Mouse (Mus musculus) liver, embryonic 15.5 days (tissue): ENCODE measurements around the gene Cabcoco1. TPM values are rescaled to one million over a fixed set of nuclear protein-coding genes. Genes with fewer than 3 reads are reported as not detected.
A peak's percentile ranks its signal among the peaks of the same experiment; 100 is the strongest.

Experiments used
- ATAC-seq: fragments of 200-750 bp; cut with Nextera tagmentation; 2 replicates; pipeline ENCODE4 v1.8.0; 2017; ENCODE audit warnings: moderate number of reproducible peaks, mild to moderate bottlenecking, moderate library complexity; ENCODE audit not compliant: insufficient read depth
- H3K27ac ChIP-seq: fragments of 300-500 bp; sonication (generic); replicated peaks from 2 replicates; pipeline ENCODE4 v1.5.1; 2015; ENCODE audit warnings: mild to moderate bottlenecking, inconsistent platforms
- H3K27me3 ChIP-seq: fragments of 300-500 bp; sonication (generic); 2 replicates; pipeline ENCODE4 v1.6.1; 2015; ENCODE audit warnings: mild to moderate bottlenecking, inconsistent platforms
- H3K36me3 ChIP-seq: fragments of 300-500 bp; sonication (generic); replicated peaks from 2 replicates; pipeline ENCODE4 v1.6.1; 2015; ENCODE audit warnings: moderate library complexity, mild to moderate bottlenecking, inconsistent platforms
- H3K4me1 ChIP-seq: fragments of 300-500 bp; sonication (generic); replicated peaks from 2 replicates; pipeline ENCODE4 v1.6.1; 2015; ENCODE audit warnings: inconsistent platforms
- H3K4me2 ChIP-seq: fragments of 300-500 bp; sonication (generic); 2 replicates; pipeline ENCODE4 v1.6.1; 2015; ENCODE audit warnings: moderate library complexity, mild to moderate bottlenecking, inconsistent platforms
- H3K4me3 ChIP-seq: fragments of 300-500 bp; sonication (generic); replicated peaks from 2 replicates; pipeline ENCODE4 v1.5.1; 2015; ENCODE audit warnings: mild to moderate bottlenecking, inconsistent platforms
- H3K9ac ChIP-seq: fragments of 300-500 bp; sonication (generic); 2 replicates; pipeline ENCODE4 v1.6.1; 2015; ENCODE audit warnings: moderate library complexity, mild to moderate bottlenecking, inconsistent platforms
- H3K9me3 ChIP-seq: fragments of 300-500 bp; sonication (generic); replicated peaks from 2 replicates; pipeline ENCODE4 v1.6.1; 2016; ENCODE audit warnings: inconsistent platforms
- WGBS: fragments of 180-500 bp; shearing (Covaris S2); methylation state at CpG from one replicate; pipeline ENCODE4 v1.1.7; 2015; ENCODE audit warnings: mixed read lengths; ENCODE audit not compliant: insufficient replicate concordance; 5-methylcytosine and 5-hydroxymethylcytosine counted together
- polyA plus RNA-seq: library from polyadenylated mRNA; unstranded; fragments of >200 nt; fragmentation: Nextera tagmentation; extraction: Ambion mirVana; gene quantifications from 2 replicates; pipeline ENCODE4 v1.2.1, GENCODE M21; 2015

Cabcoco1 gene
- 0.96 and 1.7 TPM in 2 replicates for polyA plus RNA-seq

DNA sequence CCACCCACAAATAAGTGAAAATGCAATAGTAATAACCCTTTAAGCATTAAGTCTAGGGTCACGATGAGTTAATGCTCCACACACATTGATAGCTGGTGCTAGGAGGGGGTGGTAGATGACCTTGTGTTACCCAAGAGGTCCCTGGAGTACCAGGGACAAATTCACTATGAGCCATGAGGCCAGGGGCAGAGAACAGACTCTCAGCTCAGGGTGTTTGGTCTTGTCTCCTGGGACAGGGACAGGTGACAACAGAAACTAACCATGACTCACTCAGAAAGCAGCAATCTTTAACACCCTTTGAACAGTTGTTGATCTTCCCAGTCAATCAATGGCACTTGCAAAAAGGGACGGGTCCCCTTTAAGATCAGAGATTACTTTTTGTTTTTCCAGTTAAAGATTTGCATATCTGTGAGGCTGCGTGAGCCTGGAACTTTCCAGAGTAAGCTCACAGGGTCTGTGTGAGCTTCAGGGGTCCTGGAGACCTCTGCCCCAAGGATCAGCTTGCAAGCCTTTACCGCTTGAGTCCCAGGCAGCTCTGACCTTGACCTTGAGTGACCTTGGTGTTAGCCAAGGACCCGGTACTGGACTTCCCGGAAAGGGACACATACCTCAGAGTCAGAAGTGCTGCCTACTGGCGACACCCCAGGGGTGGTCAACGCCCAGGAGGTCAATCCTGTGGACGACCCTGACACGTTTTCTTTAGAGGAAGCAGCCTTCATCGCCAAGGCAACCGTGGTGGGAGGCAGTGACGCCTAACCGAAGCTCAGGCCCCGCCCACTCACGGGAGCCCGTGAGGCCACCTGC, at the start of gene Cabcoco1:
Cabcoco1 (minus strand) TSS at position 758 of the 804 bp plus-strand sequence.
- ATAC-seq: peak; percentile 60
- H3K27ac ChIP-seq: peak within 1 kb of the TSS; percentile 38; the same call in 1 of the 2 replicates
- H3K4me2 ChIP-seq: peak within 1 kb of the TSS; percentile 64
- no peaks in the 10 kb centered on the region for H3K9me3 ChIP-seq
- H3K4me3 ChIP-seq: peak within 1 kb of the TSS; percentile 45
- WGBS: 6% methylated on average over 17 of the region's 17 CpGs
- no peaks in the 10 kb centered on the region for H3K36me3 ChIP-seq
- H3K27me3 ChIP-seq: no peaks in the 10 kb centered on the region
- 0 out of 2 replicates have a peak, but pooled peaks cover 4% of the 10 kb centered on the region for H3K4me1 ChIP-seq
- no peak within 1 kb of the TSS for H3K9ac ChIP-seq

DNA sequence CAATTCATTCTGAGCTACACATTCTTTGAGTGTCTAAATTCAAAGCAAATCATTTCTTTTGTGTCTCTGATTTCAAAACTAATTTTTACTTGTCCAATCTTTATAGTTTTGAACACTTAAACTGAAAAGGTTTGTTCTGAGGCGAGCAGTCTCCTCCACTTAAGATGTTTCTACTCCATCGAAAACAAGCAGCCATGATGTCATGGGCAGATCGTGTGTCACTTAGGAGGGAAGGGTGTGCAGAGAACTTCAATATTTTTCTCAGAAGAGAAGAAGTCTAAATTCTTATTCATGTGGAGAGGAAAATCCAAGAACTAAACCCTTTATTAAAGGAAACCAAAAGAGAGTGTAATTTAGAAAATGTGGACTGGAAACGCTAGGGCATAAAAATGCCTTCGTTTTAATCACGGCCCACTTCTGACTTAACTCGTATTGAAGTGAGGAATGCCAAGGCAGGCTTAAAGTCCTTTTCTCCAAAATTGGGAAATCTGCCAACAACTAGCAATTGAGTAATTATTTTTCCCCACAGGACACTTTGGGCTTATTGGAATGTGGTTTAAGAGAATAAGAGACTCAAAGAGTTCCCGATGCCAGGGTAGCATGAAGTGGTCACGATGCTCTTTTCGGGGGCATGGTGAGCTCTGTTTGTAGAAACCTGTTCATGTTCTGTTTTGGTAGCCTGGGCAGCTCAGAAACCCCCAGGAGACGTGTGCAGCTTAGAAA, 48.0 kb upstream of the Cabcoco1 start:
- no peak overlapping the region for H3K27ac ChIP-seq
- H3K4me1 ChIP-seq: no peaks in the 10 kb centered on the region
- H3K4me3 ChIP-seq: no peak overlapping the region
- 68% methylated on average over 11 of the region's 11 CpGs for WGBS
- H3K4me2 ChIP-seq: no peak overlapping the region
- H3K9ac ChIP-seq: no peak overlapping the region
- no peak for ATAC-seq
- H3K9me3 ChIP-seq: no peaks in the 10 kb centered on the region
- H3K27me3 ChIP-seq: no peaks in the 10 kb centered on the region
- no peaks in the 10 kb centered on the region for H3K36me3 ChIP-seq

DNA sequence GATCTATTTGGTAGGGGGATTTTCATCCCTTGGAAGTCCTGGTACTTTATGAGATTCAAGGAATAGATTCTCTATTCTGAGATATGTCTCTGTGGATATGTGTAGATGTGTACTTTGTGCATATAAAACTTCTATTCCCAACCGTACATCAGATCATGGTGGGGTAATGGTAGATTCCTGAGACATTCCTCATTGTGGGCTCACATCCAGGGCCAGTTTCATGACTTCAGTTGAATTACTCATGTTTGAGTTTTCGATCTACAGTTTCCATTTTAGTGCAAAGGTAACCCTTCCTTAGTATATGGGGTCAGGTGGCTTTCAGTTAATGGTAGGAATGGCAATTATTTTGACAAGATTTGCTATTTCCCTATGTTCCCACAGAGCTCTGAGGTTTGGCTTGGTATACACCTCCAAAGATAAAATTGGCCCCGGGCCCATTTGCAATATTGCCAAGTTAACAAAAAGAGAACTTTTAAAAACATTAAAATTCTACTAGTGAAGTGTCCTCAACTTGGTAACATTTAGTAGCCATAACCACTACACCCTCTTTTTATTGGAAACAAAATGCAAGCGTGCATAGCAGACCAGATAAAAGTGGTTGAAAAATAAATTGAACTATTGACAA, 45.8 kb upstream of the Cabcoco1 start:
- ATAC-seq: no peak
- no peaks in the 10 kb centered on the region for H3K27me3 ChIP-seq
- H3K9me3 ChIP-seq: no peaks in the 10 kb centered on the region
- no peak overlapping the region for H3K4me3 ChIP-seq
- no peak overlapping the region for H3K27ac ChIP-seq
- H3K36me3 ChIP-seq: no peaks in the 10 kb centered on the region
- H3K9ac ChIP-seq: no peak overlapping the region
- H3K4me1 ChIP-seq: no peaks in the 10 kb centered on the region
- H3K4me2 ChIP-seq: no peak overlapping the region
- WGBS: 58% methylated on average over 4 of the region's 4 CpGs

DNA sequence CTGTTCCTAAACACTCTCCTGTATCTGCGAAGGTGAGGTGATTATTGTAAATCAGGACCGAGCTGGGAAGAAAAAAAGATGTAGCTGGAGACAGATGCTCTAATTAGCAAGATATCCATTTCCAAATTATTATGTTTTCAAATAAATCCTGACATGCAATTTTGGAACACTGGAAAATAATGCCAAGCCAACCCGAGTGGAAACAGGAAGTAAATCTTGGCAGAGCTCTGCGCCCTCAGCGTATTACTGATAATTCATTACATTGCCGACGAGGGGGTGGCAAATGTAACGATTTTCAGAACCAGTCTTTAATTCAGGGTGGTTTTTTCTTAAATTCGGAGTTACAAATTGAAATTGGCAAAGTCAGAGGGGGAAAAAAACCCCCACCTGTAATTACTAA, 35.6 kb upstream of the Cabcoco1 start:
- H3K9ac ChIP-seq: no peak overlapping the region
- no peaks in the 10 kb centered on the region for H3K27me3 ChIP-seq
- H3K27ac ChIP-seq: no peak overlapping the region
- H3K9me3 ChIP-seq: no peaks in the 10 kb centered on the region
- no peaks in the 10 kb centered on the region for H3K36me3 ChIP-seq
- H3K4me2 ChIP-seq: no peak overlapping the region
- H3K4me3 ChIP-seq: no peak overlapping the region
- no peak for ATAC-seq
- no peaks in the 10 kb centered on the region for H3K4me1 ChIP-seq
- 63% methylated on average over 9 of the region's 9 CpGs for WGBS

DNA sequence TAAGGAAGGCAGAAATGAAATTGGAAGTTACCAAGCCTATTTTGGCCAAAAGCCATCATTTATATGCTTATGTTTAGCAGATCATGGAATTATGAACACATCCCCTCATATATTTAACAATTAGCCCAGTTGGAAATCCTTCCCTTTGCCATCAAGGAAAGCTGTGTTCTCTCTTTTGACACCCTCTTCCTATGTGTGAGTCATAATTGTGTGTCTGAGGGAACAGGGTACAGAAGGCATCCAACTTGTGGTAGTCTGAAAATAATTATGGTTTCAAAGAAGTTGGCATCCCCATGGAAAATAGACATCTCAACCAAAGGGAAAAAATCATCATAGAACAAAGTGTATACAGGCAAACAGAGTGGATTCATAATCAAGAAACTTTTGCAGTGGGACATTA, 26.5 kb upstream of the Cabcoco1 start:
- H3K4me1 ChIP-seq: no peaks in the 10 kb centered on the region
- no peaks in the 10 kb centered on the region for H3K36me3 ChIP-seq
- H3K9me3 ChIP-seq: no peaks in the 10 kb centered on the region
- H3K9ac ChIP-seq: no peak overlapping the region
- no peak overlapping the region for H3K4me3 ChIP-seq
- H3K4me2 ChIP-seq: no peak overlapping the region
- no peak for ATAC-seq
- no peaks in the 10 kb centered on the region for H3K27me3 ChIP-seq
- no peak overlapping the region for H3K27ac ChIP-seq

DNA sequence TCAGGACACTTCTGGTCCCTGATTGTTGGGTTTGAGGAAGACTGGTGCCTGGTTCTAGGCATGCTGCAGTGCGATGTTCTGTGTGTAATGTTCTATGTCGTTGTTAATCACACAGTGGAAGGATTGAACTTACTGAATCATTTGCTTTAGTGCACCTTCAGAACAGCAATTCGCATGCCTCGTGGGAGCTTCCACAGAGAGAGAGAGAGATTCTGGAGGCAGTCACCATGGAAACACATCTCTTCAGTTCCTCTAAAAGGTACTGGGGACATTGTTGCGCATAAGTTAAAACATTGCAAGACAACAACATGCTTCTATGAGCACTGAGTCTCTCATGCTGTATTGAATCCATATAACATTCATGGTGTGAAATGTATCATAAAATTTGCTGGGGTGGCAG, 20.6 kb upstream of the Cabcoco1 start:
- Histone ChIP-seq H3K36me3 (no peaks in the 10 kb centered on the region), H3K4me2 (no peak overlapping the region), H3K9ac (no peak overlapping the region), H3K4me3 (no peak overlapping the region), H3K9me3 (0 out of 2 replicates have a peak, but pooled peaks cover 3% of the 10 kb centered on the region), H3K4me1 (no peaks in the 10 kb centered on the region), H3K27me3 (no peaks in the 10 kb centered on the region), H3K27ac (no peak overlapping the region)
- WGBS: 78% methylated on average over 5 of the region's 5 CpGs
- ATAC-seq: no peak

DNA sequence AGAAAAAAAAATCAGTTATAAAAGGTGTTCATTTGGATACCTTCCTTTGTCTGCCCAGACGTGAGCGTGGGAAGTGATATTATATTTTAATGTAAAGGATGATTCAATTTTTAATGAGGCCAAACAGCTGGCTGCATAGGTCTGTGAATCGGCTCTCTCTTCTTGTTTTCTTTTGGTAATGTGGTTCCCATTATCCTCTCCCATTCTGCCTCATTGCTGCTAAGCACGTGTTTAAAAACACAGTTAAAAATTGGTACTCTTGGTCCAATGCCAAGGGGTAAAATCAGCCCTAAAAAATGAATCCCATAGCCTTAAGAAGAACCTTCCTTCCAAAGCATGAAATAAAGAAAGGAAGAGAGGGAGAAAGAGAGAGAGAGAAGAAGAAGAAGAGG, 17.1 kb upstream of the Cabcoco1 start:
- Histone ChIP-seq H3K27ac (no peak overlapping the region), H3K4me2 (no peak overlapping the region), H3K4me1 (no peaks in the 10 kb centered on the region), H3K4me3 (no peak overlapping the region), H3K36me3 (no peaks in the 10 kb centered on the region), H3K9me3 (0 out of 2 replicates have a peak, but pooled peaks cover 3% of the 10 kb centered on the region), H3K9ac (no peak overlapping the region), H3K27me3 (no peaks in the 10 kb centered on the region)
- 53% methylated on average over 4 of the region's 4 CpGs for WGBS
- no peak for ATAC-seq

DNA sequence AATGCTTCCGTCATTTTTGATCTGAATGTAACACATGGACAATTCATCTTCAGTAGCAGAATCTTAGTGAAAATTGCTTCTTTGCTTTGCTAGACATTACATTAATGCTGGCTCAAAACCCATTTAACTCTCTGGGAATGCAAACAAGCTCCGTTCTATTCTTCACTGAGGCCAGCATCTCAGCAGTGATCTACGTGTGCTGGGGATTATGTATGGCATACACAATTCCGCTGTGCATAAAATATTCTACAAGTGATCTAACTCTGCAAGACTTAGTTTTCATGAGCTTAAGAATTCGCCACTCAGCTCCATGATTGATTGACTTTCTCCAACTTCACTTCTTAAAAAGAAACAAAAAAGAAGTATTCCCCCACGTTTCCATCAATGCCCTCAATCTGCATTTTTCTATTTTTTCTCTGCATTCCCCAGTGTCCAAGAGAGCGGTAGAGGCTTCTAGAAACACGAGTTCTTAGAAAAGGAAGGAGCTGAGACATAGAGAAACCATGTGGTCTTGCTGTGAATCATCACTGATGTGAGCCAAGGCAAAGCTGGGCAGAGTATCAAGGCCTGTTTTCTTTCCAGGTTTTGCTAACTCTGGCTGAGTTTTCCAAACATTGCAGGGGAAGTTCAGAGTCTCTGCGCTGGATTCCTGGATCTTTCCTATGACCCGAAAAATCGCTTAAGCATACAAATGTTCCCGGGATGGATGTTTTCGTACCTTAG, 16.6 kb upstream of the Cabcoco1 start:
- no peak overlapping the region for H3K27ac ChIP-seq
- no peaks in the 10 kb centered on the region for H3K4me1 ChIP-seq
- H3K4me2 ChIP-seq: no peak overlapping the region
- no peak overlapping the region for H3K9ac ChIP-seq
- WGBS: 70% methylated on average over 13 of the region's 13 CpGs
- no peak for ATAC-seq
- H3K4me3 ChIP-seq: no peak overlapping the region
- 0 out of 2 replicates have a peak, but pooled peaks cover 3% of the 10 kb centered on the region for H3K9me3 ChIP-seq
- H3K27me3 ChIP-seq: no peaks in the 10 kb centered on the region
- no peaks in the 10 kb centered on the region for H3K36me3 ChIP-seq

DNA sequence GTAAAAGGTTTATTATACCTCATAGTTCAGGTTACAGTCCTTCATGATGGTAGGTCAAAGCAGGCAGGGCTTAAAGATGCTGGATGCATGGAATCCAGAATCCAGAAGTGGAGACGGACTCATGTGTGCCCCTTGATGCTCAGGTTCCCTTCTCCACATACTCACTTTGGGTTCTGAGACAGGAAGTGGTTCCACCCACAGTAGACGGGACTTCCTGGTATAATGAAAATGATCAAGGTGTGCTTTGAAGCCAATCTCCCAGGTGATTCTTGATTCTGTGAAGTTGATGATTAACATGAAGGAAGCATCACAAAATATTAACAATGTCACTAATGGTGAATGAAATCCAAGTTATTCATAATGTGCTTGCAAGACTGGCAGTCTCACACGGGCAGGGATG, 12.0 kb upstream of the Cabcoco1 start:
- H3K4me2 ChIP-seq: no peak overlapping the region
- H3K9ac ChIP-seq: no peak overlapping the region
- no peak overlapping the region for H3K27ac ChIP-seq
- no peak for ATAC-seq
- no peaks in the 10 kb centered on the region for H3K27me3 ChIP-seq
- no peaks in the 10 kb centered on the region for H3K4me1 ChIP-seq
- H3K36me3 ChIP-seq: no peaks in the 10 kb centered on the region
- H3K4me3 ChIP-seq: no peak overlapping the region
- WGBS: 54% methylated on average over 3 of the region's 3 CpGs
- 0 out of 2 replicates have a peak, but pooled peaks cover 3% of the 10 kb centered on the region for H3K9me3 ChIP-seq

DNA sequence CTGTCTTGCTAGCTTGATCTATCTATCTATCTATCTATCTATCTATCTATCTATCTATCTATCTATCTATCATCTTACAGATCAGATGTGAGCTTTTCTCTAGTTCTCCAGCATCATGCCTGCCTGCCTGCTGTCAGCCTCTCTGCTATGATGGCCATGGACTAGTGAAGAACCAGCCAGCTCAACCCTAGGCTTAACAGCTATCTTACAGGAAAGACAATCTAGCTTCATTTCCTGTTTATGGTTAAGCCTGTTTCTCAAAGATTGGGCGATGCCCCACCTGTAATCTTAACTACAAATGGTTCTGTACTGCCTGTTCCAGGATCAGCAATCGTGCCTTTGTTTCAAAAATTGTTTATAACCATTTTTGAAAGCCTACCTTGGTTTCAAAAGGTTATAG, 10.9 kb upstream of the Cabcoco1 start:
- H3K4me2 ChIP-seq: no peak overlapping the region
- WGBS: 17% methylated on average over 2 of the region's 2 CpGs
- no peaks in the 10 kb centered on the region for H3K4me1 ChIP-seq
- no peak overlapping the region for H3K9ac ChIP-seq
- no peak for ATAC-seq
- no peaks in the 10 kb centered on the region for H3K36me3 ChIP-seq
- no peak overlapping the region for H3K27ac ChIP-seq
- H3K27me3 ChIP-seq: no peaks in the 10 kb centered on the region
- no peak overlapping the region for H3K4me3 ChIP-seq
- H3K9me3 ChIP-seq: no peaks in the 10 kb centered on the region

DNA sequence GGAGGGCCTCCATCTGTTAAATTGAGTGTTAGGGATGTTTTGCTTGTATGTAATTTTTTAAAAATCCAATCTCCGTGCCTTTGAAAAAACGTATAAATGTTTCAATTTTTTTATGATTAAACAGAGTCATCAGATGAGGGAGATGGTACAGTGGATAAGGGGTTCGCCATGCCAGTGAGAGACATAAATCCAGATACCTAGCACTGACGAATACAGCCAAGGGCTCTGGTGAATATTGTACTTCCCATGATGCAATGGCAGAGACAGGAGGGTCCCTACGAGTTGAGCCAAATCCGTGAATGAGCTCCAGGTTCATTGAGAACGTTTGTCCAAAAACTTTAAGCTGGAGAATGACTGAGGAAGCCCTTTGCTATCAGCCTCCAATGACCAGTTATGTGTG, 9.6 kb upstream of the Cabcoco1 start:
- H3K4me2 ChIP-seq: no peak overlapping the region
- H3K27me3 ChIP-seq: no peaks in the 10 kb centered on the region
- 67% methylated on average over 7 of the region's 7 CpGs for WGBS
- H3K36me3 ChIP-seq: no peaks in the 10 kb centered on the region
- no peak overlapping the region for H3K27ac ChIP-seq
- no peak overlapping the region for H3K9ac ChIP-seq
- no peaks in the 10 kb centered on the region for H3K9me3 ChIP-seq
- no peak overlapping the region for H3K4me3 ChIP-seq
- no peak for ATAC-seq
- H3K4me1 ChIP-seq: no peaks in the 10 kb centered on the region
